Mouse (Mus musculus): ENCODE measurements around the gene Usp32. TPM values are rescaled to one million over a fixed set of nuclear protein-coding genes. Genes with fewer than 3 reads are reported as not detected.

Gene Usp32
- 23.9 and 27.8 TPM in 2 replicates for polyA plus RNA-seq (2012; rRNA removed)

DNA sequence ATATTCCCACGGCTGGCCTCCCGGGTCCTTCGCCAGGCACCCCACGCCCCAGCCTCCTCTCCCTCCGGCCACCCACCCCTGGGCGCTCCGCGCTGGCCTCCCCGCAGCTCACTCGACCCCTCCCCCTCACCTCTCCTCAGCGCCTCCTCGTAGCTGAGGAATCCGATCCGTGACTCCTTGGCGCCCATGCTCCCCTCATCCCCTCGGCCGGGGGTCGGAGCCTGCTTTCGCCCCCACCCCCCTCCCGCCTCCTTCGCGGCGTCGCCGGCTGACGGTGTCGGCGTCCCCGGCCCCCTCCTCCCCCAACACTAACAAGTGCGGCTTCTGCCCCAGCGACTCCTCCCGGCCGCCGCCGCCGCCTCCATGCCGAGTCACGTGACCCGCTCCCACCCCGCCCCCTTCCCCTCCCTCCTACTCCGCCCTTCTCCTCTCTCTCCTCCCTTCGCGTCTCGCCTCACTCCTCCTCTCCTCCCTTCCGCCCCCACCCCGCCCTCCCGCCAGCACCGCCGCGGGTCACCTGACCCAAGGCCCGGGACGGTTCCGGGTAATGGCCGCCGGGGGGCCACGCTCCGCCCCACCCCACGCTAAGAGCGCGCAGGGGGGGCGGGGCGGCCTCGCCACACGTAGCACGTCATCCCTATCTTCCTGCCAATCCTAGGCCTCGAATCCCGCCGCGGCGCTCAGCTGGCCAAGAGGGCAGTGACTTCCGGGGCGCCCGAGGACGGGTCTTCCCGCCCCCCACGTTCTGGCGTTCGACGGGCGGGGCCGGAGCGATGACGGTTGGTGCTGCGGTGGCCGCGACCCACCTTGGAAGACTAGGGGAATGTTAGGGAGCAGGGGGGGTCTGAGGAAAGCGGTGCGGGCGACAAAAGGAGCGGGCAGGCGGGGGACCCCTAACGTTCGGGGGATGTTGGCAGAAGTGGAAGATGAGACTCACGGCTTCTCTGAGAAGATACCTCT, at the start of gene Usp32:
Gene Usp32, minus strand, starts transcription at position 581 of the 960 bp plus-strand sequence.

DNA sequence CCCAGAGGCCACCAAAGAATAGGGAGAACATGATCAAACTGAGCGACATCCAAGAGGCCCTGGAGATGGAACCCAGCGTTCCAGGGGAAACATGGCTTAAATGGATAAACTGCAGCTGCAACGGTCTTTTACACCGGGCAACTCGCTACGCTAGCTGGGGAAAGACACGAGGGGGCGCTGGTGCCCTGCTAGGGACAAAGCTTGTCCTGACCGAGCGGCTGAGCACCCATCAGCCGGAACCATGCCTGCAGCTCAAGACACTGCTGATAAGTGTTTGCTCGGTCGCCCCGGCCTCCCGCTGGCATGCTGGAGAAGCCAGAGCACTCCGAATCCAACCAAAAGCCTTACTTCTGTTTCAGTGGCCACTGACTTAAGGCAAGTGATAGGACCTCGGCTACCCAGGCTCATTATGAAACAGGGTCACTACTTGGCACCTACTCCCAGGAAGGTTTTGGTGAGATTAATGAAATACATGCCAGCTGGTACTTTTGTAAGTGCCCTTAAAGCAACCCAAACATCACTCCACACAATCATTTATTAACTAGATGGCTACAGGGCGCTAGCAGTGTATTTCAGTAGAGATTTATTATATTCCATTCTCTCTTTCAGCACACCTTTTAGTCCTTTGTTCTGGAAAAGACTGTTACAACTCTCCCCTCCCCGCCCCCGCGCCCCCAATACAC, 30.2 kb upstream of the Usp32 start, which contains the start of gene 1700125H20Rik:
Gene 1700125H20Rik, plus strand, starts transcription at position 347 of the 683 bp plus-strand sequence.

DNA sequence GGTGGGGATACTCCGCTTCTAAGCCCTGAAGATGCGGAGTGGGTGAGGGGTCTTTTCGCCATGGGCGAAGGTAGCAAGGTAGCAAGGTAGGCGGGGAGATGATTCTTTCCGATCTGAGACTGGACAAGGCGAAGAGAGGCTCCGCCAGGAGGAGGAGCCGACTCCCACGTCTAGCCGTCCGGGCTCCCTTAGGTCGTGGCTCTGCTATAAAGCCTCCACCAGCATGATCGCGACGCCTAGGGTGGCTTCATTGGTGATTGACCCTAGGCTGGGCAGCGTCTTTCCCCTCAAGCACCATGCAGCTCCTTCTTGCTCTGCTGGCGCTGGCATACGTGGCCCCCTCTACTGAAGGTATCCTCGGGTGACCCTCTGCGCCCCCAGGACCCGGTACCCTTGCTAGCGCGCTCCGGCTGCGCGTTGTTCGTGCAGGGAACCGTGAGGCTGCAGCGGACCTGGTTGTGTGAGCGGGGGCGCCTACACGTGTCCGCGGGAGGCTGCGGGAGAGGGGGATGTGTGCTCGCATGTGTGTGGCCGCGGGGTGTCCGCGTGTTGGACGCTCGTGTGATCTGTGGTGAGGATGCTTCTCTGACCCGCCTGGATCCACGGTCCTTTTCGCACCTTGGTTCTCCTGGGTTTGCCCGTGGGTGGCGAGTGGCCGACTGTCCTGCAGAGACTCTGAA, 182.2 kb downstream of the Usp32 start, which contains the start of gene Car4:
Gene Car4, plus strand, starts transcription at position 196 of the 680 bp plus-strand sequence.

Other genes with a start within 250 kb of the Usp32 start
- gene Znhit3, start 223.8 kb downstream of the Usp32 start, polyA plus RNA-seq (2012; rRNA removed), result 18.4 and 21.7 TPM in 2 replicates
- 0.30 and 0.32 TPM in 2 replicates for gene Car4, start 182.4 kb downstream of the Usp32 start, polyA plus RNA-seq (2012; rRNA removed)
- 0.08 TPM in 1 of 2 replicates, not detected in the other for gene 1700125H20Rik, start 30.2 kb upstream of the Usp32 start, polyA plus RNA-seq (2012; rRNA removed)
- 6.9 and 8.2 TPM in 2 replicates for gene Appbp2, start 95.0 kb upstream of the Usp32 start, polyA plus RNA-seq (2012; rRNA removed)
- 11.5 and 13.5 TPM in 2 replicates for gene Ppm1d, start 171.1 kb upstream of the Usp32 start, polyA plus RNA-seq (2012; rRNA removed)
- gene Bcas3, start 213.0 kb upstream of the Usp32 start, polyA plus RNA-seq (2012; rRNA removed), result 6.4 and 6.5 TPM in 2 replicates

Measured in liver, embryonic 14 days (tissue).